Mouse (Mus musculus) ovary, adult 18-20 months (tissue): ENCODE measurements around the gene Atp5g3.
"Not testable (repeated sequence)": the region's sequence is repeated elsewhere in the genome, so short reads cannot be mapped to it uniquely, and the experiment has no call there.

Source experiments
- DNase-seq: peaks from one replicate; pipeline ENCODE4 v3.0.0; 2022; ENCODE audit warnings: low spot score, mixed read lengths

Atp5g3 gene

GRCm38 (mm10) chr2:73911175-73911700 lies at the start of gene Atp5g3:
TSS of gene Atp5g3 (minus strand) at chr2:73911326.
- peak; percentile 87 for DNase-seq

GRCm38 (mm10) chr2:73958342-73958741 lies 47.2 kb upstream of the Atp5g3 start:
- no peak for DNase-seq

GRCm38 (mm10) chr2:73953612-73954011 lies 42.5 kb upstream of the Atp5g3 start:
- DNase-seq, result no peak

GRCm38 (mm10) chr2:73952597-73953219 lies 41.6 kb upstream of the Atp5g3 start:
- no peak for DNase-seq

DNA sequence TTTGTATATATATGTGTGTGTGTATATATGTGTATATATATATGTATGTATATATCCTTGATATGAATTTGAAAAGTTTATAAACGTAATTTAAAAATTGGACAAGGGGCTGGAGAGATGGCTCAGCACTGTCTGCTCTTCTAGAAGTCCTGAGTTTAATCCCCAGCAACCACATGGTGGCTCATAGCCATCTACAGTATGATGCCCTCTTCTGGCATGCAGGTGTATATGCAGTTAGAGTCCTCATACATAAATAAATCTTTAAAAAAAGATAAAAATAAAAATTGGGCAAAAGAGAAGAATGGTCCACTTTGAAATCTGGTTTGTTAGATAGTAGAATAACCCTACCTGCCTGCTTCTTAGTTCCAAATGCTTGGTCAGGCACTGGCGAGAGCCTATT lies 36.2 kb upstream of the Atp5g3 start:
- no peak for DNase-seq

GRCm38 (mm10) chr2:73943735-73944134 lies 32.6 kb upstream of the Atp5g3 start:
- no peak for DNase-seq

GRCm38 (mm10) chr2:73942844-73943243 lies 31.7 kb upstream of the Atp5g3 start:
- DNase-seq, result no peak

DNA sequence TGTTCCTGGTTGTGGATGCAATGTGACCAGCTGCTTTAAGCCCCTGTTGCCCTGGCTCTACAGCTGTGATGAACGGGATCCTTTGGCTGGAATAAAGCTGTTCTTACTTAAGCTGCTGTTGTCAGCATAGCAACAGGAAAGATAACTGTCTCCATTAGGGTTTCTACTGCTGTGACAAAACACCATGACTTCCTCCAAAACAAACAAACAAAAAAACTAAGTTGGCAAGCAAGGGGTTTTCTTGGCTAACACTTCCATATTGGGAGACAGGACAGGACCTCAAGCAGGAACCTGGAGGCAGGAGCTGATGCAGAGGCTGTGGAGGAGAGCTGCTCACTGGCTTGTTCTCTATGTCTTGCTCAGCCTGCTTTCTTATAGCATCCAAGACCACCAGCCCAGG lies 30.2 kb upstream of the Atp5g3 start:
- no peak for DNase-seq

DNA sequence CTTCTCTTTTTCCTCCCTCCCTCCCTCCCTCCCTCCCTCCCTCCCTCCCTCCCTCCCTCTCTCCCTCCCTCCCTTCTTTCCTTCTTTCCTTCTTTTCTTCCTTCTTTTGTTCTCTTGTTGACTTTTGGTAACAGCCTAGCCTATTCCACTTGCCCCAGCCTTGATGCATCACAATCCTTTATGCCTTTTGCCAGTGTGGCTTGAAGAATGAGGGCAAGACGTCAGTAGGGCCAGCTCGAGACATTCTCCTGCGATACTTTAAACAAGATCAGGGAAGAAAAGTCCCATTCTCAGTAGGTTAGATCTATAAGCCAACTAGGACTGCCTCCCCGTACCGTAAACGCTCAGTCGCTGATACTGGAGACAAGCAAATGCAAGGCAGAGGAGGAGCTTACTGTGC lies 29.3 kb upstream of the Atp5g3 start:
- DNase-seq, result no peak

- DNase-seq, result no peak
Observed at GRCm38 (mm10) chr2:73938896-73939295, 27.8 kb upstream of the Atp5g3 start.

- DNase-seq, result no peak
Observed at GRCm38 (mm10) chr2:73932676-73933313, 21.7 kb upstream of the Atp5g3 start.

DNA sequence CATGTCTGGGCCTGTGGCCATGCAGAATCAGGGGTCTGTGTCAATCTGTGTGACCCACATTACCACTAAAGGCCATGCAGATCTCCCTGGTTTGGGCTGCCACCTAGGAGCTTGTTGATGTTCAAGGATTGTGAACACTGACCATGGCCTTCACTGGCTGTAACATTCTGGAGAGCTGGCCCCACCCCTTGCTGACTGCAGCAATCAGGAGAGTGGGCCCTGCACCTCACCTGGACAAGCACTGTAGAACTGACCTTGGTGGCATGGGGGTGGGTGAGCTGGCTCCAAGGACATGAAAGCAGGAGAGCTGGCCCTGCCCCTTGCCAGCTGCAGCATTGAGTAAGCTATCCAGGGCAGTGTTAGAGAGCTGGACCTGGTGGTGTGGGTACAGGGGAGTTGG lies 16.6 kb upstream of the Atp5g3 start:
- DNase-seq, result no peak

GRCm38 (mm10) chr2:73925539-73925938 lies 14.4 kb upstream of the Atp5g3 start:
- no peak for DNase-seq

GRCm38 (mm10) chr2:73925089-73925488 lies 14.0 kb upstream of the Atp5g3 start:
- DNase-seq, result peak; percentile 74

- no peak for DNase-seq
Observed at GRCm38 (mm10) chr2:73919642-73920041, 8.5 kb upstream of the Atp5g3 start.

DNA sequence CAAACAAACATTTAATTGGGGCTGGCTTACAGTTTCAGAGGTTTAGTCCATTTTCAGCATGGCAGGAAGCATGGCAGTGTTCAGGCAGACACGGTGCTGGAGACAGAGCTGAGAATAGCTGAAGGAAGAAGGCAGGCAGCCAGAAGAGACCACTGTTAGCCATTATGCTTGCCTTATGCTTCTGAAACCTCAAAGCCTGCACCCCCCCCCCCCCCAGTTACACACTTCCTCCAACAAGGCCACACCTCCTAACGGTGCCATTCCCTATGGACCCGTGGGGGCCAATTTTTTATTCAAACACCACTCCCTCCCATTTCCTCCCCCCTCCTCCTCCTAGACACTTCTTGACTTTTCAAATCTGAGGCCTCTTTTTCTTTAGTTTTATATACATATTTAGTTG lies 1.1 kb upstream of the Atp5g3 start:
- no peak for DNase-seq

DNA sequence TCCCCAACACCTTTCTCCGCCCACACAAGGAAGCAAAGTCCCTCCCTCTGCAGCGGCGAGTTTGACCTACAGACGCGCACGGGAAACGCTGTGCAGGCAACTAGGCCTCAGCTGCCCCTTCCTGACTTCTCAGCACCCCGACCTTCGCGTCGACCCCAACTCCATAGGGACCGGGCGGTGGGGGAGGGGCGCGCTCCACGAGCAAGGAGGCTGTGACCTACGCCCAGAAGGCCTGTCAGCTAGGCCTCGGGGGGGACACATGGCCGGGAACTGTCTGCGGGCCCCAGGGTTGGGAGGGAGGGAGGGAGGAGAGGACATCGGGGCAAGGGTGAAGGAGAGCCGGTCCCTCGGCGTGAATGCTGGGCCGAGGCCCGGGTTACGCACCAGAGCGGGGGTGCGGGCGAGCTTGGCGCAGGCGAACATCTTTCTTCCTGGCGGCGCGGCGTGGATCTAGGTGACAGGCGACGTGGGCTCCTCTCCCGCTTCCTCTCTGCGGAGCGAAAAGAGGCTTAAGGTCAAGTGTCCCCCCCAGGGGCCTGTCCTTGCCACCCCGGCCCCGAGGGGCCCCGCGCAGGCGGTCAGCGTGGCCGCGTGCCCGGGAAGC lies 453 bp downstream of the Atp5g3 start:
- DNase-seq, result peak; percentile 35

DNA sequence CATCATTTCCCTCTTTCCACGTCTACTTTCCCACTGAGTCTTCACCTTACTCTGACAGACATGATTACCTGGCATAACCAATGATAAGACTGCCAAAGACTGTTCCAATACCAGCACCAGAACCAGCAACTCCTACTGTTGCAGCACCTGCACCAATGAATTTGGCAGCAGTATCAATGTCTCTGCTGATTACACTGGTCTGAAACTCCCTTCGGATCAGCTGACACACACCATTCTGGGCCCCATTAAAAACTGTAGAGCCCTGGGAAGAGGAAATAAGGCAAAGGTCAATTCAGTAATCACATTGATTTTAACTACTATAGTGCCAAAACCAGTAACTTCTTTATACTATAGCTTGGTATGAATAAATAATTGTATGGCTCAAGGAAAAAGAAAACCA lies 2.0 kb downstream of the Atp5g3 start:
- DNase-seq, result no peak

GRCm38 (mm10) chr2:73904679-73905078 lies 6.4 kb downstream of the Atp5g3 start:
- DNase-seq, result not testable (repeated sequence)

GRCm38 (mm10) chr2:73903536-73903935 lies 7.6 kb downstream of the Atp5g3 start:
- DNase-seq, result no peak

- DNase-seq, result peak; percentile 23
Observed at GRCm38 (mm10) chr2:73902328-73902727, 8.8 kb downstream of the Atp5g3 start.

DNA sequence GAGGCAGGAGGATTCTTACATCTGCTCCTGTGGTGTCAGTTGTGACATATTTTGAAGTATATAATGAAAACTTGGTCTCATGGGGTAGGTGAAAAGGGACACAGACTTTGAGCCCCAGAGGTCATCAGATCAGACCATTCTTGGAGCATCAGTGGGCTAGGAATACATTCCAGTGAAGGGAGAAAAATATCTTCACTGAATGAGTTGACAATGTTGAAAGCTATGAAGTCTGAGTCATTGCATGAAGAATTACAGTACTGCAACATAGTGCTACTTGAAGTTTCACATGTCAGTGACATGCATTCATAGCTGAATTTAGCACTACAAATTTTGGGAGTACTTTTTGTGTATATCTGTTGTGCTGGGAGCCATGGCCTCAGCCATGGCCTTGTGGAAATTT lies 10.0 kb downstream of the Atp5g3 start:
- no peak for DNase-seq

GRCm38 (mm10) chr2:73900364-73900763 lies 10.8 kb downstream of the Atp5g3 start:
- DNase-seq, result no peak
